Mouse (Mus musculus): ENCODE results near the gene Smyd4.

Smyd4 gene

DNA sequence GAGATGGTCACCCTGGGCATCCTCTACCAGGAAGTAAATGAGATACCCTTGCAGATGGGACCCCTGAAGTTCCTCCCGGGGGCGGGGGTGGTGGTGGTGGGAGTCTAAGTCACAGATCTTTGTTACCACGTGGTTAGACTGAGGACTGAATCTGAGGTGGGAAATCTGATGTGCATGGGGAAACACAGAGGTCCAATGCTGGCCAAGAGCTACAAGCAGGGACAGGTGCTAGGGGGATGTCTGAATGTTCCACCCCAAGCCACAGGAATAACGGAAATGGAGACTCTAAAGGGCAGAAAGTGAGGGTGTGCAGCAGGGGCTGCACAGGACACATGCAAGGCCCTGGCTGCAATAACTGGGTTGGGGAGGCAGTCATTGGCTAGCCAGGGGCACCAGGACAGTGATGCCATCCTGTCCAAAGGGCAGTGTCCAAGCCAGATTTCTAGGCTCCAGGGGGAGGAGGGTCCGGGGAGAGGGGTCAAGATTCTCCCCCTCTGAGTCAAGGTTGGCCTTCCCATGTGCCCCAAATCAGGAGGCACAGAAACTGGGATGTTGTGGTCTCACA lies 72.7 kb downstream of the Smyd4 start:
- no peak for DNase-seq

DNA sequence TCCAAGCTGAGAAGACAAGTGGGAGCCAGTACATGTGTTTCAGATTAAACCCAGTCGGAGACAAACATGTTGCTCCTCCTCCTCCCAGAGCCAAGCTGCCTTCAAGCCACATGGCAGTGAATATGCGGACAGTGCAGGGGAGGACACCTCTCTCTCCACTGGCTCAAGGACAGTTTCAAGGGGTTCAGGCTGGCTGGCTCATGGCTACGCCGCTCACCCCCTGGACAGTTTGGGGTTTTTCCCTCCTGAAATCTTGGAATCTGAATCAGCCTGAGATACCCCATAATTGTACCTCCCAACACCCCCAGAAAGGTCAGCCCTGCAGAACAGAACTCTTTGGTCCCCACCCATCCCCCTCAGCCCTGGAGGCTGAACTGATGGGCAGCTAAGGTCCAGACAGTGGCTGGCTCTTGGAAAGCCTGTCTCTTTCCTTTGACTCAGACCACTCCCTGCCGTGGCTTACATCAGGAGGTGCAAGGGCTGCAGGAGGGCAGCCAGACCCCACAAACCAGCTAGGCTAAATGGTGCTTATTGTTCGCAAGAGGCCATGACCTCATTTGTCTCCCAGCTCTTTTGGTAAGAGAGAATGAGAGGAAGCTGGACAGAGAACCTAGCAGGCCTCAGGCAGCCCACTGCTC lies 73.3 kb downstream of the Smyd4 start:
- no peak for DNase-seq

DNA sequence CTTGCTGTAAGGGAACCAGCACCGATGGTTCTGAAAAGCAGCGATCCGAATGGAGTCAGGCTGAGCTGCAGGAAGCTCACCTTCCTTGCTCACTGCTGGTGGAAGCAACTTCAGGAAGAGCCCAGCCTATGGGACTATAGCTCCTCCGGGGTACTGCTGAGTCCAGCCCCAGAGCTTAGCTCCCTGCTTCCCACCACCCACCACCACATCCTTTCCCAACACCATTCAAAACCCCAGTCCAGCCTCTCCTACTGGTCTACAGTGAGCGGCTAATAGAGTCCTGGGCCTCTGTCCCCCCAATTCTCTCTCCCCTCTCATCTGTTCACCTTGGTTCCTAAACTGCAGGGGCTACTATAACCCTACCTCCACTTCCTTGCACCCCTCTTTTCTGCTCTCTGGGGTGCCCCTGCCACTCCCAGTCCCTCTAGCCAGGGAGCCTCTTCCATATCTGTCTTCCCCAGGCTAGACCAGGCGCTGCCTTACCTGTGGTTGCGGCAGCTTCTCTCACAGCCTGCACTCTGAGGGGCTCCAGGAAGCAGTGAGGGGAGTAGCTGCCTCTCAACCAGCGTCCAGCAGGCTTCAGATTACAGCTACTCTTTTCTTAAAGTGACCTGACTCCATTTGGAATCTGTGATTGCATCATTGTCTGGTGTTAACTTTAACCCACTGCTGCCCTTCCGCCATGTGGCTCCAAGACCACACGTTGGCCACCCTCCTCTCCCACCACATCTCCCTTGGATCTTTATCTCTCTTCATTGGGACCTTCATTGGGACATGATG lies 74.0 kb downstream of the Smyd4 start, which contains the start of gene Serpinf1:
Gene Serpinf1, minus strand, starts transcription at position 689 of the 780 bp plus-strand sequence.
- no peak for DNase-seq

DNA sequence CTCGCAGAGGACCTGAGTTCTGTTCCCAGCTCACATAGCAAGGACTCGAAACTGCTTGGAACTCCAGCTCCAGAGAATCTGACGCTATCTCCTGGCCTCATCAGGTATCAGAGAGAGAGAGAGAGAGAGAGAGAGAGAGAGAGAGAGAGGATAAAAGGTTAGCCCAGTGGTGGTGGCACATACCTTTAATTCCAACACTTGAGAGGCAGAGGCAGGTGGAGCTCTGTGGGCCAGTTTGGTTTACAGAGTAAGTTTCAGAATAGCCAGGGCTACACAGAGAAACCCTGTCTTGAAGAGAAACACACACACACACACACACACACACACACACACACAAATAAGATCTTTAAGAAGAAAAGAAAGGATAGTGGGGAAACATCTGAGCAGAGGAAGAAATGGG lies 74.9 kb downstream of the Smyd4 start:
- DNase-seq, result no peak

DNA sequence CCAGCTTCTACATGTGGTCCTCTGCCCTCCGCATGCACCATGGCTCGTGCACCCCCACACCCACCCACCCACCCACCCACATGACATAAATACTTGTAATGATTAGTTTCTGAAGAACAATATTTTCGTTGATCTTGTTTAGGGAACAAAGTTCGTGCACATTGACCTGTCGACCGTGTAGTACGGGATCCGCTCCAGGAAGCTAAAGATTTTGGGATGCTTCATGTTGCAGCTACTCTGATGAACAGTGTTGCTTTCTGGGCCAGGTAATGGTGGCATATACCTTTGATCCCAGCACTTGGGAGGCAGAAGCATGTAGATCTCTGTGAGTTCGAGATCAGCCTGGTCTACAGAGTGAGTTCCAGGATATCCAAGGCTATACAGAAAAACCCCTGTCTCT lies 75.8 kb downstream of the Smyd4 start:
- DNase-seq, result no peak

DNA sequence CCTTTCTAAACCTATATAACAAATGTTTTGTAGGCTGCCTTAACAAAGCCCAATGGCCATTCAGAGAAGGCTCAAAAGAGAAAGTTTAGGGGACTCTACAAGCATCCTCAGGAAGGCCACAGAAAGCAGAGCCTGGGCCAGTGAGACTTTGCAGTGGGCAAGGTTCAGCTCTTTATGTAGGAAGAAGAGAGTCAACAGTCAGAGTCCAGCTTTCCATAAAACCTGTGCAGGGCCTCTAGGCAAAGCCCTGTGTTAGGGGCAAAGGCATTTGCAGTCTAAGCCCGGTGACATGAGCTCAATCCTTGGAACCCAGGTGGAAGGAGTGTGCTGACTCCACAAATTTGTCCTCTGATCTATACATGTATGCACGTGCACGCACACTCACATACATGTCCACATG lies 76.2 kb downstream of the Smyd4 start:
- no peak for DNase-seq

DNA sequence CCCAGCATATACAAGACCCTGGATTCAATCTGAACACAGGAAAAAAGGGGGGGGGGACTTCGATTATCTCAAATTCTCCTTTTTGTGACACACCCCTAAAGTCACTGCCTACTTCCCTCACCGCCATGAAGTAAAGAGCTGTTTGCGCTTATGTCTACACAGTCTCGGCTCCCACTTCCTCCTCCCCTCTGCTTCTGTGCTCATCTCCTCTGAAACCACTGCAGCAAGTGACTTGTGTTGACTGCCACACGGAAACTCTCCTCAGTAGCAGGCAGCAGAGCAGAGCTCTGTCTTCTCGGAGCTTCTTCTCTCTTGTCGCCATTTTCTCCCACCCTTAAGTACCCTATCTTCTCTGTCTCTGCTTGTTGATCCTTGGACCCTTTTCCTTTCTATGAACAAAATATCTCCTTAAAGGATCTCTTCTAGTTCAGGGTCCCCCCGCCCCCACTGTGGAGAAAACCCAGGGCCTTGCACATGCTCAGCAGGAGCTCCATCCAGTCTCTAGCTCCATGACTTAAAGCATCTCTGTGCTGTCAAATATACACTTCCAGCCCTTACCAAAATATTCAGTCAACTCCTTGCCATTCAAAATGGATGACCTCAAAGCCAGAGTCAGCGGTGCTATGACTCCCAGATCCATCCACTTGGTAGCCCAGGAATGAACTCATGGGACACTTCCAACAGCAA lies 80.9 kb downstream of the Smyd4 start:
- no peak for DNase-seq

DNA sequence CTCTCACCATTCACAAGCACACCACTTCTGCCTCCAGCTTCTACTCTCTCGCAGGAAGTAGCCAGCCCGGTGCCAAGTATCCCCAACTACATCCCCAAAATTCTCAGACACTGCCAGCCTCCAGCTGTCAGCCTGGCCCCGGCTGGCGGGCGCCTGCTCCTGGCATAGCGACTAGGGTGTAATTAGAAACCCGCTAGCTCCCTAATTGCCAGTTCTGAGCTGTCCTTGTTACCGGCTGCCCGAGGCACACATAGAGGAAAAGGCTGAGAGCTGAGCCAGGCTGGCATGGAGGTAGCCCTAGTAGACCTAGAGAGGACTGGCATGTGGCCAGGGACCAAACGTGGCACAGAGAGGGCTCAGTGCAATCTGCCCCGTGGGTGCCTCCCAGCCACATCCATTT lies 83.1 kb downstream of the Smyd4 start:
- peak; percentile 76 for DNase-seq

DNA sequence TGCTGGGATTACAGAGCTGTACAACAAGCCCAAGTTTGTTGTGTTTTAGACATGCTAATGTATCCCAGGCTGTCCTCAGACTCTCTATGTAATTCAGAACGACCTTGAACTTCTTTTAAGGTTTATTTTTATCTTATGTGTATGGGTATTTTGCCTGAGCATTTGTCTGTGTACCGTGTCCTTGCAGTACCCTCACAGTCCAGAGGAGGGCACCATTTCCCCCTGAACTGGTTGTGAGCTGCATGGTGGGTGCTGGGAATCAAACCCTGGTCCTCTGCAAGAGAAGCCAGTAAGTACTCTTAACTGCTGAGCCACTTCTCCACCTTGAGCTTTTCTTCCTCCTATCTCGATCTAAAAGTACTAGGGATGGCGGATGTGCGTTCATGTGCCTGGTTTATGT lies 85.9 kb downstream of the Smyd4 start:
- DNase-seq, result no peak

DNA sequence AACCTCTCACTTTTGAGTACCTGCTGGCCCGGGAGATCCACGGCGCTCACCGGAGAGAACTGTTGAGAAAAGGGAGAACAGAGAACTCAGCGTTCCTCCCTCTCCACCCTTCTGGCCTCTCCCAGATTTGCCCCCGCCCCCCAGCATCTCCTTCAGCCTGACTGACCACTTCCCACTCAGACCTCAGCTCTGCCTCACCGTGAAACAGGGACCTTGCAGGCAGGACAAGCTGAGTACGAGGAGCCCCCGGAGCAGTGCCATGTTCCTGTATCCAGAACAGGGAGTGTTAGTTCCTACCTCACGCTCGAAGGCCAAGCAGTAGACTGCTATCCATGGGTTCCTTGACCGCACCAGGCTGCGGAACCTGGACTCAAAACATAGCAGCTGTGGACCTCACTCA lies 90.0 kb downstream of the Smyd4 start:
- no peak for DNase-seq

DNA sequence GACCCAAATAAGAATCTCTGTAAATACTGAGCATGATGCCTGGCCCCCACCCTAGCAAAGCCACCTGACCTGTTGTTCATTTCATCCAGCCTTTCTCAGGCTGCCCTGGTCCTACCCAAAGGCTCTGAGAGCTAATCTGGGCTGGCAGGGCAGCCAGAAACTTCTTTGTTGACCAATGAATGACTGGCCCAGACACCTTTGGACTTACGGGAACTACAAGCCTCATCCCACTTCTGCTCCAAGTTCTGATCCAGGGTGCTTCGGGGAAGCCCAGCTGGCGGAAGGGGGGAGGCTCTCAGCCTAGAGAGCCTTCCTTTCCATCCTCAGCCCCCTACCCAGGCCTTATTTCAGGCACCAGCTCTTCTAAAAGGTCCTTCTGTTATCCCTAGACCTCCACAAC lies 90.6 kb downstream of the Smyd4 start:
- DNase-seq, result no peak

DNA sequence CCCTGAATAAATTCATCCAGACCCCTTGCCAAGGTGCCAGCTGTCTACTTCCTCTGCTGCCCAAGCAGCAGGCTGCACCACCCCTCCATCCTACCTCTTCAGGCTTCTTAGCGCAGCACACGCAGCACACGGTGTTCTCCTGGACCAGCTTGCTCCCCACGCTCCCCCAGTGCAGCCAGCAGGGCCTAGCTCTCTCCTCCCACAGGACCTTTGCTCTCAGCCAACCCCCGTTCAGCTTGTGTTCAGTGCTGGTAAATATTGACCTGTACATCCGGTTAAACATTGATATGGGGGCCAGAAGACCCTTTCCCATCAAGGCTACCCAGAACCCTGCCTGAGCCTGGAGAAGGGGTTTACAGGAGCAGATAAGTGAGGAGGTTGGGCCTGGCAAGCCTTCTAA lies 91.1 kb downstream of the Smyd4 start, which contains the start of gene Serpinf2:
Gene Serpinf2, minus strand, starts transcription at position 229 of the 400 bp plus-strand sequence.
- DNase-seq, result no peak

DNA sequence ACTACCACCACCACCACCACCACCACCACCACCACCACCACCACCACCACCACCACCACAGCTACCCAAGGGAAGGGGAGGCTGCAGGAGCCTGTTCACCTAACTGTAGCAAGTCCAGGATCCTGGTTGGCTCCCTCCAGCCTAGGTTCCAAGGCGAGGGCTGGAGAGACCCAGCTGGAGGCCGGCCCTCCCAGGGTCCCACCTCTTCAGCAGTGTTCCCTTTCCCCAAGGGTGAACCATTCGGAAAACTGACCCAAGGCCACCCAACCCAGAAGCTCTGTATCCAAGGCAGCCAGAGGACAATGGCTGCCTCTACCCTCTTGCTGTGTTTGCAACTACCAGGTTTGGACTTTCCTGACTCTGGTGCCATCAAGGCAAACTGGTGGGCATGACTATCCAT lies 91.7 kb downstream of the Smyd4 start:
- DNase-seq, result no peak

DNA sequence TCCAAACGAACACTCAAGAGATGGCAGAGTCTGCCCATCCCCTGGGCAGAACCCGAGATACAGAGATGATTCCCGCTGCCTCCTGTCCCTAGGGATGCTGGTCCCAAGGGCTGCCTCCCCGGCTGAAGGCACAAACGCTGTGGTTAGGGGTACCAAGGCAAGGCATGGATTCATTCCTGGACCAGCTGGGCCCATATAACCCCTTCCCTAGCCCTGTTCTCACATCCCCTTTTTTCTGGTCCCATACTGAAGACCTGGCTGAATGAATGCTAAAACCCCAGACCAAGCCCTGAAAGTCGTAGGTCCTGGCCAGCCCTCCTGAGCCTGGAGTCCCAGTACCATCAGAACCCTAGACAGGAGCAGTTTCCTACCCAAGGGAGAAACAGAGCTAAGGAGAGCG lies 92.8 kb downstream of the Smyd4 start:
- no peak for DNase-seq

DNA sequence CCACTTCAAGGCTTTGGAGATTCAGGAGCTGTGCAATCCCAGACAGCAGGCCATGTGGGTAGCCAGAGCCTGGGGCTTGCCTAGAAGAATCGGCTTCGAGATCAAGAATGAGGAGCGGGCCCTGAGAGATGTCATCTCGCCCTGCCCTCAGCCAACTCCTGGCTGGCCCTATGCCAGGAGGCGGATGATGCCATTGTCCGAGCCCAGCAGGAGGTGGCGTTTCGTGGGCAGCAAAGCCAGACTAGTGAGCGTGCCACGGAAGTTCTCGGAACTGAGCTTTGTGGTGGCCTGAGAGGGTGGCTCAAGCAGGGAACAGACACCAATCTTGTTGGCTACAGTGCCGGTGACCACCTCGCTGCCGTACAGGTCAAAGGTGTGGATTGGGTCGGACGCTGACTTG lies 93.4 kb downstream of the Smyd4 start:
- peak; percentile 39 for DNase-seq

DNA sequence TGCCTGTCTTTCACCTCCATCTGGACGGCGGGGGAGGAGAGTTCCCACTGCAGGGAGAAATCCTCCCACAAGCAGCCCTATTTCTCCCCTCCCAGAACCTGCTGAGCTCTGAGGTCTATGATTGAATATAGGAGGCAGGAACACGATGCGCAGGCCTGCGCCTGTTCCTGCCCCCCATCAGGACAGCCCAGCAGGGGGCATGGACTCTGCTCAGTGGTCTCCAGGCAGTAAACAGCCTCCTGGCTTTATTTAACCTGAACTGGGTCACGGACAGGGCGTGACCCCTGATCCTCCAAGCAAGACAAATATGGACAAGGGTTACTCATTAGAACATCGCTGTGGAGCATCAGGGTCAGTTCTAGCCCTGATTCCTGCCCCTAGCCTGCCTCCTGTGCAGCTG lies 95.5 kb downstream of the Smyd4 start:
- no peak for DNase-seq

DNA sequence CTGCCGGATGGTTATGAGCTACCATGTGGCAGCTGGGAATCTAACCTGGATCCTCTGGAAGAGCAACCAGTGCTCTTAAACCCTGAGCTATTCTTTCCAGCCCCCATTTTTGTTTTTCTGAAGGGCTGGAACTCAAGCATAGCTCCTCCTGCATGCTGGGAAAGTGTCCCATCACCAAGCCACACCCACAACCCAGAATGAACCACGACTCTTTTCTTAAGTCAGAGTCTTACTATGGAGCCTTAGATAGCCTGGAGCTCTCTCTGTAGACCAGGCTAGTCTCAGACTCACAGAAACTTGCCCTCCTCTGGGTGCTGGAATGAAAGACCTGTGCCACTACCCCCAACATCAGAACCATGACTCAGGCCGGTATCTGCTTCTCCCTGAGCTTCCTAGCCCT lies 100.3 kb downstream of the Smyd4 start:
- DNase-seq, result no peak

DNA sequence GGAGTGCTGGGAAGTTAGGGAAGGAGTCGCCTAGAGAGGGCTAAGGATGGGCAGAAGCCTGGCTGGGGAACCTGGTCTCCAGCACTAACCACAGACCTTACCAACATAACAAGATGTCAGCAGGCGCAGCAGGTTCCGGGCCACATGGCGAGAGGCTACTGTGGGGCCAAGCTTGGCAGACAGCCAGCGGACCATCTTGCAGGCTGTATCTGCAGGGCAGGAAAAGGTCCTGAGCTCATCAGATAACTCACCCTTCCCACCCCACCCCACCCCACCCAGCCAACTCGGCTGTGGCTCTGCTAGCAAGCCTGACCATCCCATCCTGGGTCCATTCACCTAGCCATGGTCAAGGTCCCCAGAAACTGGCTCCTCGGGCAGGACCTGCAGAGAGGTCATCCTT lies 101.5 kb downstream of the Smyd4 start:
- peak; percentile 68 for DNase-seq

DNA sequence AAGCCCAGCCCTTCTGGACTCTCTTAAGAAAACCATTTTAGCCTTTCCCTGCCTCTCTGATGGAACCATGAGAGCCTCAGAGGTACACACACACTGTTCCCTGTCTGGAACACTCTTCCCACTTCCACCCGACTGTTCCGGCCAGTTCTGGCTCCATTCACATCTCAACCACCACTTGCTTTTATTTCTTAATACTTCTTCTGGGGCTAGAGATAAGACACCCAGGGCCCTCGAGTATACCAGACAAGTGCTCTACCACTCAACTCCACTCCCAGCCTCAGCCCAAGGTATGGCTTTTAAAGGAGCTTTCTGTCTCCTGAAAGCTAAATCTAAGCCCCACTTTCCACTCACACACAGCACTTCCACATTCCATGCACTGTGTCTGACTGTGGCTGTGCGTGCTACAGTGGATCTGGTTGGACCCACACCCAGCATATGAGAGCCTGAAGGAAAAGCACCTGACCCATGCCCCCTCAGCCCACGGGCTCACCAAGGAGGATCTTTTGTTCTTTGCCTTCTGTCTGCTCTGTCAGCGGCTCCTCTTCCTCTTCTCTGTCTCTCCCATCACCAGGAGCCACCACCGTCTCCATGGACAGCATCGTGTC lies 102.2 kb downstream of the Smyd4 start:
- no peak for DNase-seq

DNA sequence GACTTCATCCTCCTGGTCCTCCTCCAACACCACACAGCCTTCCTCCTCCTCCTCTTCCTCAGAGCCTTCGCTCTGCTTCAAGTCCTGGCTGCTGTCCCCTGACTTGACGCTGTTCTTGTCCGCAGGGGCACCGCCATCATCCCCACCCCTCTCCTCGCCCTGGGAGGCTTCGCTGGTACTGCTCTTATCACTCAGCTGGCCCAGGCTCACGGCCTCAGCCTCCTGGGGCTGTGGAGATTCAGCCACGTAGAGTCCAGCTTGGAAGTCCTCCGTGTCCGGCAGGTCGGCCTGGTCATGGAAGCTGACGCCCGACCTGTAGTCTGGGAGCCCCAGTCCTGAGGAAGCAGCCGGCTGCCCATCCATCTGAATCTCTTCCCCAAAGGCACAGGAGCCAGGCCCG lies 102.7 kb downstream of the Smyd4 start:
- DNase-seq, result no peak

DNA sequence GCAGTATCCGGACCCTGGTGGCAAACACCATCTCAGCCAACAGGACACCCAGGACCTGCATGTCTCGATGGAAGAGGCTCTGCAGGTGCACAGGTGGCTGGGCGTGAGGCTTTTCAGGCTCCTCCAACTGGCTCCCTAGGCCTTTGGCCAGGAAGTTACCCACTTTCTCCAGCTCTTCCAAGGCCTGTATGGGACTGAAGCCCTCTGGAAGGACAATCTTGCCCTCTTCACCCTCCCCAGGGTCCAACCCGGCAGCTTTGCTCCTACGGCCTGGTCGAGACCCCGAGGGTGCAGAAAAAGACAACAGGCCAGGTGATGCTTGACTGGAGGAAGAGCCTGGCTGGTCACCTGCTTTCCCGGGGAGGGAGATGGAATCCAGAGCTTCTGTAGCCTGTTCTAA lies 103.8 kb downstream of the Smyd4 start:
- no peak for DNase-seq

DNA sequence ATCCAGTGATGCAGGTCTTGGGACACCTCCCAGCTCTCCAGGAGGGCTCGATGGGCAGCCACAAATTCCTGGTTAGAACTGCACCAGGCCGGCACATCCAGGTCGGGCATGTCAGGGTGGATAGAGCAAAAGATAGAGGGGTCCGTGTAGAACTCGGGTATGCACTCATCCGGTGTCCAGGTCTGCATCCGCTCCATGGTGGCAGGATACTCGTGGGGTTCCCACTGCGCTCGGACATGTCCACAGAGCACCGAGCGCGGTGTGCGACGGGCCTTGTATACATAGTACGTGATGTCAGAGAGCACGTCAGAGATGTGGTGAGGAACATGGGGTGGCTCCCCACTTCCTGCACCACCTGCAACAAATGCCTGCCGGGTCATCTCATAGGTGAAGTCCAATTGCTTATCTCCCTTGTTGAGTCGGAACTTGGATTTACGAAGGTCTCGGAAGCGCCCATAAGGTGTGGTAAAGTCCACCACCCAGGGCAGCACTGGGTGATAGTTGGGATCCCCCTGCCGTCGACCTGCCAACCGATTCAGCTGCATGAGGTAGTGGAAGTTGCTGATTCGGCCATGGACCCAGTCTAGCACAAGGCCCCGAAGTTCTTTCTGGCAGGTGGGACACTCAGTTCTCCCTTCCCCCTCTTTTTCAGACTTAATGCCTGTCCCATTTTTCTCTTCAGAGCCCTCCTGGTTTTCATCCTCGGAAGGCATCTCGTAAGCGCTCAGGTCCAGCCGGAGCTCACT lies 104.8 kb downstream of the Smyd4 start:
- no peak for DNase-seq

All from cerebellum, adult 11-12 months (tissue).